Mouse (Mus musculus): ENCODE results near the gene Hprt. TPM values are rescaled to one million over a fixed set of nuclear protein-coding genes. Genes with fewer than 3 reads are reported as not detected.
A peak's percentile ranks its signal among the peaks of the same experiment; 100 is the strongest.

Gene Hprt
- polyA plus RNA-seq (2012; fragmentation: generic; extraction: Trizol), result 63.6 TPM

- Histone ChIP-seq H3K4me2 (ENCODE audit: low read depth) (peak within 1 kb of the TSS; percentile 56), H3K79me2 (ENCODE audit: control insufficient read depth, insufficient read depth) (peaks cover 44% of the 10 kb centered on the region), H3K4me3 (peak within 1 kb of the TSS; percentile 48), H3ac (ENCODE audit: control insufficient read depth, insufficient read length) (peak within 1 kb of the TSS; percentile 32), H3K27me3 (ENCODE audit: control insufficient read depth, insufficient read depth, insufficient read length) (no peaks in the 10 kb centered on the region), H3K36me3 (ENCODE audit: control insufficient read depth, insufficient read depth) (no peaks in the 10 kb centered on the region)
- TF ChIP-seq SRF (IDR thresholded peaks at IDR 0.05; ENCODE audit: control insufficient read depth, insufficient read length, low read depth), result peak; percentile 74
- TF ChIP-seq E2F4 (IDR thresholded peaks at IDR 0.05; ENCODE audit: insufficient read depth), result no peak
- no peak for TF ChIP-seq MAX (IDR thresholded peaks at IDR 0.05; ENCODE audit: low read depth)
- TF ChIP-seq POLR2AphosphoS2 (IDR thresholded peaks at IDR 0.05; ENCODE audit: insufficient read length, low read depth), result peak; percentile 93
- peak; percentile 88 for TF ChIP-seq POLR2A (IDR thresholded peaks at IDR 0.05; ENCODE audit: insufficient read length, low read depth)
These were observed at the start of gene Hprt for GRCm38 (mm10) chrX:52987905-52988783. Hprt (plus strand) TSS chrX:52988137.

- Histone ChIP-seq H3K4me2 (ENCODE audit: low read depth) (no peak overlapping the region), H3ac (ENCODE audit: control insufficient read depth, insufficient read length) (no peak overlapping the region), H3K36me3 (ENCODE audit: control insufficient read depth, insufficient read depth) (no peaks in the 10 kb centered on the region), H3K79me2 (ENCODE audit: control insufficient read depth, insufficient read depth) (no peaks in the 10 kb centered on the region), H3K27me3 (ENCODE audit: control insufficient read depth, insufficient read depth, insufficient read length) (no peaks in the 10 kb centered on the region), H3K4me3 (no peak overlapping the region)
- no peak for TF ChIP-seq E2F4 (IDR thresholded peaks at IDR 0.05; ENCODE audit: insufficient read depth)
- TF ChIP-seq POLR2A (IDR thresholded peaks at IDR 0.05; ENCODE audit: insufficient read length, low read depth), result no peak
- no peak for TF ChIP-seq TCF3 (IDR thresholded peaks at IDR 0.05; ENCODE audit: insufficient read length, low read depth)
- TF ChIP-seq SRF (IDR thresholded peaks at IDR 0.05; ENCODE audit: control insufficient read depth, insufficient read length, low read depth), result no peak
- no peak for TF ChIP-seq TCF12 (IDR thresholded peaks at IDR 0.05; ENCODE audit: insufficient read depth, poor library complexity, severe bottlenecking)
- no peak for TF ChIP-seq CEBPB (IDR thresholded peaks at IDR 0.05; ENCODE audit: insufficient read depth, poor library complexity, severe bottlenecking)
- TF ChIP-seq USF1 (IDR thresholded peaks at IDR 0.05; ENCODE audit: low read depth), result no peak
- TF ChIP-seq MYOD1 (IDR thresholded peaks at IDR 0.05; ENCODE audit: control insufficient read depth in 1 of 3, insufficient read length in 2 of 3, low read depth in 2 of 3), result no peak
- no peak for TF ChIP-seq MAX (IDR thresholded peaks at IDR 0.05; ENCODE audit: low read depth)
- TF ChIP-seq REST (IDR thresholded peaks at IDR 0.05; ENCODE audit: insufficient read depth, insufficient read length), result no peak
- no peak for TF ChIP-seq POLR2AphosphoS2 (IDR thresholded peaks at IDR 0.05; ENCODE audit: insufficient read length, low read depth)
- TF ChIP-seq MYOG (IDR thresholded peaks at IDR 0.05; ENCODE audit: control insufficient read depth in 1 of 3, insufficient read depth in 1 of 3, insufficient read length in 2 of 3, low read depth in 2 of 3), result no peak
These were observed 42.4 kb upstream of the Hprt start for GRCm38 (mm10) chrX:52945509-52945908.

- TF ChIP-seq POLR2AphosphoS2 (IDR thresholded peaks at IDR 0.05; ENCODE audit: insufficient read length, low read depth), result no peak
- TF ChIP-seq POLR2A (IDR thresholded peaks at IDR 0.05; ENCODE audit: insufficient read length, low read depth), result no peak
- no peak for TF ChIP-seq CEBPB (IDR thresholded peaks at IDR 0.05; ENCODE audit: insufficient read depth, poor library complexity, severe bottlenecking)
- no peak for TF ChIP-seq MAX (IDR thresholded peaks at IDR 0.05; ENCODE audit: low read depth)
- no peak for TF ChIP-seq MYOG (IDR thresholded peaks at IDR 0.05; ENCODE audit: control insufficient read depth in 1 of 3, insufficient read depth in 1 of 3, insufficient read length in 2 of 3, low read depth in 2 of 3)
- TF ChIP-seq TCF12 (IDR thresholded peaks at IDR 0.05; ENCODE audit: insufficient read depth, poor library complexity, severe bottlenecking), result no peak
- no peak for TF ChIP-seq USF1 (IDR thresholded peaks at IDR 0.05; ENCODE audit: low read depth)
- no peak for TF ChIP-seq E2F4 (IDR thresholded peaks at IDR 0.05; ENCODE audit: insufficient read depth)
- TF ChIP-seq TCF3 (IDR thresholded peaks at IDR 0.05; ENCODE audit: insufficient read length, low read depth), result no peak
- TF ChIP-seq REST (IDR thresholded peaks at IDR 0.05; ENCODE audit: insufficient read depth, insufficient read length), result no peak
- no peak for TF ChIP-seq SRF (IDR thresholded peaks at IDR 0.05; ENCODE audit: control insufficient read depth, insufficient read length, low read depth)
- TF ChIP-seq MYOD1 (IDR thresholded peaks at IDR 0.05; ENCODE audit: control insufficient read depth in 1 of 3, insufficient read length in 2 of 3, low read depth in 2 of 3), result no peak
- Histone ChIP-seq H3K36me3 (ENCODE audit: control insufficient read depth, insufficient read depth) (no peaks in the 10 kb centered on the region), H3K4me3 (no peak overlapping the region), H3ac (ENCODE audit: control insufficient read depth, insufficient read length) (no peak overlapping the region), H3K4me2 (ENCODE audit: low read depth) (no peak overlapping the region), H3K27me3 (ENCODE audit: control insufficient read depth, insufficient read depth, insufficient read length) (no peaks in the 10 kb centered on the region), H3K79me2 (ENCODE audit: control insufficient read depth, insufficient read depth) (no peaks in the 10 kb centered on the region)
These were observed 38.2 kb upstream of the Hprt start for GRCm38 (mm10) chrX:52949713-52950112.

GRCm38 (mm10) chrX:52956942-52957341, 31.0 kb upstream of the Hprt start:
- no peaks in the 10 kb centered on the region for H3K27me3 ChIP-seq (ENCODE audit: control insufficient read depth, insufficient read depth, insufficient read length)
- H3K79me2 ChIP-seq (ENCODE audit: control insufficient read depth, insufficient read depth), result no peaks in the 10 kb centered on the region
- no peak overlapping the region for H3K4me2 ChIP-seq (ENCODE audit: low read depth)
- no peaks in the 10 kb centered on the region for H3K36me3 ChIP-seq (ENCODE audit: control insufficient read depth, insufficient read depth)
- H3ac ChIP-seq (ENCODE audit: control insufficient read depth, insufficient read length), result no peak overlapping the region
- TF ChIP-seq POLR2AphosphoS2 (IDR thresholded peaks at IDR 0.05; ENCODE audit: insufficient read length, low read depth), result no peak
- TF ChIP-seq E2F4 (IDR thresholded peaks at IDR 0.05; ENCODE audit: insufficient read depth), result no peak
- no peak for TF ChIP-seq TCF3 (IDR thresholded peaks at IDR 0.05; ENCODE audit: insufficient read length, low read depth)
- TF ChIP-seq MYOG (IDR thresholded peaks at IDR 0.05; ENCODE audit: control insufficient read depth in 1 of 3, insufficient read depth in 1 of 3, insufficient read length in 2 of 3, low read depth in 2 of 3), result no peak
- TF ChIP-seq REST (IDR thresholded peaks at IDR 0.05; ENCODE audit: insufficient read depth, insufficient read length), result no peak
- no peak for TF ChIP-seq USF1 (IDR thresholded peaks at IDR 0.05; ENCODE audit: low read depth)
- no peak for TF ChIP-seq CEBPB (IDR thresholded peaks at IDR 0.05; ENCODE audit: insufficient read depth, poor library complexity, severe bottlenecking)
- TF ChIP-seq TCF12 (IDR thresholded peaks at IDR 0.05; ENCODE audit: insufficient read depth, poor library complexity, severe bottlenecking), result no peak
- no peak for TF ChIP-seq SRF (IDR thresholded peaks at IDR 0.05; ENCODE audit: control insufficient read depth, insufficient read length, low read depth)
- TF ChIP-seq POLR2A (IDR thresholded peaks at IDR 0.05; ENCODE audit: insufficient read length, low read depth), result no peak
- TF ChIP-seq MYOD1 (IDR thresholded peaks at IDR 0.05; ENCODE audit: control insufficient read depth in 1 of 3, insufficient read length in 2 of 3, low read depth in 2 of 3), result no peak
- TF ChIP-seq MAX (IDR thresholded peaks at IDR 0.05; ENCODE audit: low read depth), result no peak
- H3K4me3 ChIP-seq, result no peak overlapping the region
